Mouse (Mus musculus) G1E (cell line): ENCODE data around the gene Il31ra. TPM values are rescaled to one million over a fixed set of nuclear protein-coding genes. Genes with fewer than 3 reads are reported as not detected.
"Not testable (repeated sequence)": the region's sequence is repeated elsewhere in the genome, so short reads cannot be mapped to it uniquely, and the experiment has no call there.

Experiments
- ATAC-seq: 2 replicates; pipeline ENCODE4 v1.8.0; 2016; ENCODE audit warnings: mild to moderate bottlenecking; ENCODE audit not compliant: insufficient number of reproducible peaks, poor library complexity, low FRiP score, severe bottlenecking; ENCODE audit errors: extremely low read depth
- DNase-seq: peaks from one replicate; pipeline ENCODE4 v3.0.0; 2012; ENCODE audit warnings: low spot score
- H3K27me3 ChIP-seq: 2 replicates; pipeline ENCODE4 v1.6.1; 2012; ENCODE audit warnings: mild to moderate bottlenecking, low read length, inconsistent platforms; ENCODE audit not compliant: insufficient read depth
- H3K36me3 ChIP-seq: replicated peaks from 2 replicates; pipeline ENCODE3; 2012; ENCODE audit warnings: mild to moderate bottlenecking, inconsistent platforms
- H3K4me1 ChIP-seq: 2 replicates; pipeline ENCODE4 v1.6.1; 2012; ENCODE audit warnings: low read depth, low read length, inconsistent platforms, mixed read lengths; ENCODE audit not compliant: insufficient read depth
- H3K4me3 ChIP-seq: 2 replicates; pipeline ENCODE4 v1.5.1; 2012; ENCODE audit warnings: low read depth, mild to moderate bottlenecking, inconsistent platforms, low read length, moderate library complexity, mixed read lengths
- H3K9me3 ChIP-seq: replicated peaks from 2 replicates; pipeline ENCODE4 v1.6.1; 2012; ENCODE audit warnings: inconsistent platforms
- CTCF ChIP-seq: IDR thresholded peaks from 2 replicates; pipeline ENCODE4 v1.5.1; 2012; ENCODE audit warnings: low read depth, low read length, inconsistent platforms, mixed read lengths
- GATA1 ChIP-seq: IDR thresholded peaks from 2 replicates; pipeline ENCODE4 v1.6.1; 2012; ENCODE audit warnings: borderline replicate concordance, low read length, inconsistent platforms, mixed read lengths
- GATA2 ChIP-seq: IDR thresholded peaks from 2 replicates; pipeline ENCODE4 v1.6.1; 2012; ENCODE audit warnings: low read depth, low read length, inconsistent platforms, borderline replicate concordance
- POLR2AphosphoS5 ChIP-seq: IDR thresholded peaks from 2 replicates; pipeline ENCODE4 v1.6.1; 2012; ENCODE audit warnings: low read depth, low read length, inconsistent platforms; ENCODE audit not compliant: insufficient replicate concordance
- TAL1 ChIP-seq: conservative IDR thresholded peaks from 2 replicates; pipeline ENCODE4 v1.6.1; 2012; ENCODE audit warnings: low read depth, low read length, inconsistent platforms, mixed read lengths
- polyA plus RNA-seq: library from polyadenylated mRNA; stranded (reverse); fragments of >175 nt; gene quantifications from 2 replicates; pipeline ENCODE4 v1.2.3, GENCODE M21; 2012
- total RNA-seq, 2 experiments: library from RNA; stranded (forward) in 1 of 2; stranded (reverse) in 1 of 2; fragments of 200-1000 nt in 1 of 2; fragments of >200 nt in 1 of 2; fragmentation: Nextera tagmentation in 1 of 2; gene quantifications; 2 replicates each; pipeline ENCODE4 v1.2.3; 2014 to 2017

Il31ra gene
- total and polyA plus RNA-seq, 3 experiments, result 0.05 TPM; not detected in 2

GRCm38 (mm10) chr13:112589625-112590024 lies 4.5 kb downstream of the Il31ra start:
- Histone ChIP-seq H3K36me3 (no peaks in the 10 kb centered on the region), H3K9me3 (no peaks in the 10 kb centered on the region), H3K4me1 (no peaks in the 10 kb centered on the region), H3K4me3 (no peak overlapping the region), H3K27me3 (peaks cover 27% of the 10 kb centered on the region)
- DNase-seq (no peak), ATAC-seq (no peak)
- TF ChIP-seq POLR2AphosphoS5 (no peak), GATA2 (no peak), TAL1 (no peak), GATA1 (no peak), CTCF (no peak)

DNA sequence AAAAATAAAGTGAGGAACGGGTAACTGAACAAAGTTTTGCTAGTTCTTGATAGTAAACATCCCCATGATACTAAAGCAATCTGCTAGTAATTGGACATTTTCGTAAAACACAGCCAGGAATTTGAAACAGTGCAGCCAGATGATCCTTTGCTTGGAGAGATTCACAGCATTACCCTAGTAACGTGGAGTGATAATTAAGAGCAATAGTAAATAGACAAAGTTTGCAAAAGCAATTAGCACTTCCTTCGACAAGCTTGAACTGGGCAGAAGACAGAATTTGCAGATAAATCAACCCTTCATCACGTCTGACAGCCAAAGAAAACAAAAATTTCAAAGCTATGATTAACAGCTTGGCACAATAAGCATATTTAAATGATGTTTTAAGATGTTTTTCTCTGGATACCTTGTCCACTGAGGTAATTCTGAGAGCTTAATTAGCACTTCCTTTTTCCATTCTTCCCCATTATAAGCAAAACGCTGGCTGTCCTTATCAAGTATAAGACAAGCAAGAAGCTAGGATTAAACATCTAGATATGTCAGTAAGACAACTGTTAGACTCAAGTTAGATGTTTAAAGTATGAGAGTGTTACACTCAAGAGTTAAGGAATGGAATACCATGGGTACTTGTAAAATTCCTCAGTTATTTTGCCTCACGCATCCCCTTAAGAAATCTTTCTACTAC lies 9.5 kb downstream of the Il31ra start:
- TF ChIP-seq GATA2 (no peak), GATA1 (no peak), TAL1 (no peak), CTCF (no peak), POLR2AphosphoS5 (no peak)
- no peaks in the 10 kb centered on the region for H3K36me3 ChIP-seq
- H3K27me3 ChIP-seq, result peaks cover 37% of the 10 kb centered on the region
- H3K4me3 ChIP-seq, result no peak overlapping the region
- no peak for ATAC-seq
- no peaks in the 10 kb centered on the region for H3K9me3 ChIP-seq
- no peaks in the 10 kb centered on the region for H3K4me1 ChIP-seq
- no peak for DNase-seq

DNA sequence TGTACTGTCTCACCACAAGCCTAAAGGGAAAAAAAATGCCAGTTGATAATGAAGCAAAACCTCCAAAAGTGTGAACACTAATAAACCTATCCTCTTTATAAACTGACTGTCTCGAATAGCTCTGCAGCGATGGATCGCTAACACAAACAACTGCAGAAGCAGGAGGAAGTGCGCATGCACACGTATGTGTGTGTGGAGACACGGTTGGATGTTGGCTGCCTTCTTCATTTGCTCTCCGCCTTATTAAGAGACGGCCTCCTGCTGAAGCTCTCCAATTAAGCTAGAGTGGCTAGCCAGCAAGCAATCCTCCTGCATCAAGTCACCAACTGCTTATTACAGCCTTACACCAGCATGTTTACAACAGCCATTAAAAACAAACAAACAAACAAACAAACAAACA lies 11.9 kb downstream of the Il31ra start:
- DNase-seq, result no peak
- no peak for ATAC-seq
- H3K4me1 ChIP-seq, result no peaks in the 10 kb centered on the region
- TF ChIP-seq GATA1 (no peak), POLR2AphosphoS5 (no peak), TAL1 (no peak), CTCF (no peak), GATA2 (no peak)
- no peaks in the 10 kb centered on the region for H3K36me3 ChIP-seq
- peaks cover 24% of the 10 kb centered on the region for H3K27me3 ChIP-seq
- H3K4me3 ChIP-seq, result no peak overlapping the region
- H3K9me3 ChIP-seq, result no peaks in the 10 kb centered on the region

DNA sequence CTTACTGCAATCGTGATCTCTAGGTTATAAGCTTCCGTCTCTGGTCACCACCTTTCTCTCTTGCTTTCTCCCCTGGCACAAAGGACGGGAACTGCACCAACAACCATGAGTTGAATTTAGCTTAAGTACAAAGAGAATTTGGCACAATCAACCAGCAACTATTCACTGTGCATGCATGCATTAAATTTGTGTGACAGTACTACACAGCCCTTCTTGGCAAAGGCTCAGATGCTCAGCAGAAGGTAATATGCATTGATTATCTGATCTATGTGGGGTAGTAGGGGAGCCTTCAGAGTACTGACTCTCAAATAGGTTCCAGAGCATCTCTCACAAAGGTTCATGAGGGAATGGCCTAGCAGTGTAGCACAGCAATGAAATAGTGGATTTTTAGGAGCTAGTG lies 12.4 kb downstream of the Il31ra start:
- no peaks in the 10 kb centered on the region for H3K36me3 ChIP-seq
- H3K9me3 ChIP-seq, result no peaks in the 10 kb centered on the region
- no peak for TF ChIP-seq CTCF
- TF ChIP-seq GATA1, result no peak
- TF ChIP-seq POLR2AphosphoS5, result no peak
- TF ChIP-seq TAL1, result no peak
- TF ChIP-seq GATA2, result no peak
- no peak overlapping the region for H3K4me3 ChIP-seq
- H3K27me3 ChIP-seq, result peaks cover 24% of the 10 kb centered on the region
- H3K4me1 ChIP-seq, result no peaks in the 10 kb centered on the region
- DNase-seq, result no peak
- no peak for ATAC-seq

DNA sequence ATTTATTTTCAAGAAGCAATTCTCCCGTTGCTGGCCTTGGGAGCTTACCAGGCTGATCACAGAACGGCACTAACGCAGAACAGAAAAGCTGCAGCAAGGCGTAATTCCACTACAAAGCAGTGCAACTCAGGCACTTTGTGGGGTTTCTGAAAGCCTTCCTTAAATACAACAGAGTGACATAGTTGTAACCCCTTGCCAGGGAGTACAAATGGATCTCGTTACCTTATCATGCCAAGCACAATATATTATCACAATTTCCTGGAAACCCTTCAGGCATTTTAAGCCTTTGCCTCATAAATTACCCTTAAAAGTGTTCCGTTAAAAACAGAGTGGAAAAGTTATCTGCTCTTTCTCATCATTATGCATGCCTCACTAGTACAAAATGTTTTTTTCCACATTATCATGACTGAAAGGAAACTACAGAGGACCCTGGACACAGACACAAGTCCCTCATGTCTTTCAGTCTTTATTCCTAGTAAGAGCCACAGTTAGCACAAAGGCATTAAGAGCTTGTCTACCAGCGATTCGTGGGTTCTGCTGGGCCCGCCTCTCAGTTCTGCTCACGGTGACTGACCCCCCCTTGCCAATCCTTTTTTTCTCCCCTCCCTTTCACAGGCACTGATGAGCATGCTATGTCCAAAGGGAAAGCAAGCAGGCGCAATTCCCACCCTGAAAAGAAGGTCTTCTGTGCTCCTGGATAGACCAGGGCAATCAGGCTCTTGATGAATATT lies 13.4 kb downstream of the Il31ra start:
- H3K4me3 ChIP-seq, result no peak overlapping the region
- H3K9me3 ChIP-seq, result no peaks in the 10 kb centered on the region
- no peak for DNase-seq
- ATAC-seq, result no peak
- TF ChIP-seq TAL1 (no peak), GATA1 (no peak), POLR2AphosphoS5 (no peak), GATA2 (no peak), CTCF (no peak)
- no peaks in the 10 kb centered on the region for H3K36me3 ChIP-seq
- no peaks in the 10 kb centered on the region for H3K4me1 ChIP-seq
- peaks cover 20% of the 10 kb centered on the region for H3K27me3 ChIP-seq

DNA sequence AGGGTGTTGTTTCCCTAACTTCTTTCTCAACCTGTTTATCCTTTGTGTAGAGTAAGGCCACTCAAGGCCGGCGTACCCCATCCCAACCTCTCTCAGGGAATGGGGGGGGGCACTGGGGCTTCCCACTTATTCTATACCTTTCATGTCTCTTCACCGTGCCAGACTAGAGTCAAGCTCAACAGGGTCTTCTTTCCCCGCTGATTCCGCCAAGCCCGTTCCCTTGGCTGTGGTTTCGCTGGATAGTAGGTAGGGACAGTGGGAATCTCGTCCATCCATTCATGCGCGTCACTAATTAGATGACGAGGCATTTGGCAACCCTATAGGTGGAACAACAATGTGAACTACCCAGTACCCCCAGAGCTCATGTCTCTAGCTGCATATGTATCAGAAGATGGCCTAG lies 16.1 kb downstream of the Il31ra start:
- H3K9me3 ChIP-seq, H3K4me3 ChIP-seq, H3K36me3 ChIP-seq, DNase-seq, ATAC-seq, H3K4me1 ChIP-seq: not testable (repeated sequence)
- H3K27me3 ChIP-seq, result peaks cover 18% of the 10 kb centered on the region

DNA sequence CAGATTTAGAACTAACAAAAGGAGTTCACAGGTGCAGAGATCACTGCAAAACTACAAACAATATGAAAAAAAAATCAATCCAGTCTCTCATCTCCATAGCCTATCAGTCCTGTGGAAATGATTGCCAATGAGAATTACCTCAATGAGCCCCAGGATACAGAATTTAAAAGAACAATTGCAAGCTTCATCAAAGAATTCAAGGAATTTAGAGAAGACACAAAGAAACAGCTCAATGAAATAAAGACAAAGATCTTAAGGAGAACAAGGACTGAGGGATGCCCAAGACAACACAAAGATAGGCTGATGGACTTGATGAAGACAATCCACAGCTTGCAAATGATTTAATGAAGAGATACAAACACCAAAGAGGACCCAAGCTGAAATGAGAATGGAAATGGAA lies 20.4 kb downstream of the Il31ra start:
- TF ChIP-seq TAL1 (no peak), GATA2 (no peak), CTCF (no peak), POLR2AphosphoS5 (no peak), GATA1 (no peak)

More for the DNA sequence above, 20.4 kb downstream of the Il31ra start:
- H3K9me3 ChIP-seq, result no peaks in the 10 kb centered on the region
- DNase-seq, result no peak
- no peak for ATAC-seq
- H3K36me3 ChIP-seq, result no peaks in the 10 kb centered on the region
- H3K4me3 ChIP-seq, result no peak overlapping the region
- peaks cover 12% of the 10 kb centered on the region for H3K27me3 ChIP-seq
- H3K4me1 ChIP-seq, result no peaks in the 10 kb centered on the region
